Mouse (Mus musculus) CD8-positive naive resting alpha-beta T cell, adult 2 months (primary cell): ENCODE measurements at regions not wholly inside any gene's neighbourhood (a gene's known extent, or its start where the extent isn't known, plus 50 kb on each side); places are given as distances from the start of the nearest gene placed in this dataset.
A peak's percentile ranks its signal among the peaks of the same experiment; 100 is the strongest.

Source experiments
- DNase-seq, 2 experiments: peaks; one replicate each; pipeline ENCODE4 v3.0.0; 2022; ENCODE audit warnings: low read depth in 2 of 2, low spot score in 2 of 2

DNA sequence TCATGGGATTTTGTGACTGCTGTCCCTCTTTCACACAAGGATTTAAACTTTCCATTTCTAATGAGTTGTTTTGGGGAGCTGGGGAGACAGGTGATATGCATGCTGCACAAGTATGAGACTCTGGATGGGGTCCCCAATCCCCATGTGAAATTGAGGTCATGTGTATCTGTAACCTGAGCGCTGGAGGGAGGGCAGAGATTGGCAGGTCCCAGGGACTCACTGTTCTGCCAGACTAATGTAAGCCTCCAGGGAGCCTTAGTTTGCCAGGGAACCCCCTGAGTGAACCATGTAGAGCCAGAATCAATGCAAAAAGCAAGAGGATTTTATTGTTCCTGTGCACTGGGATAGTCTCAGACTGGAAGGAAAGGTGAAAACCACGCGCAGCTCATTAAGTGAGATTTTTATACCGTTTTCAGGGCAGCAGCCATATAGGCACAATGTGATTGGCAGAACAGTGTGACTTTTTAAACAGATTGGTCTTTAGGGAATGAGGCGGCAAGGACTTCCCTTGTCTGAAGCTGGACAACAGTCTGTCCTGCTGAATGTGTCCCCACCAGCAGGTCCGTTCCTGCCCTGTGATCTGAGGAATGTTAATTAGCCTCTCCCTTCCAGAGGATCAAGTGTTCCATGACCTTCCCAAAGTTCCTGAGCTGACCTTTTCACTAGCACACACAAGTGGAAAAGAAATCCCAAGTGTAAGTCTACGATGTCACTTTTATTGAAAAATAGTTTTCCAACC lies 59.9 kb upstream of the Oxgr1 start:
- no peak for DNase-seq

DNA sequence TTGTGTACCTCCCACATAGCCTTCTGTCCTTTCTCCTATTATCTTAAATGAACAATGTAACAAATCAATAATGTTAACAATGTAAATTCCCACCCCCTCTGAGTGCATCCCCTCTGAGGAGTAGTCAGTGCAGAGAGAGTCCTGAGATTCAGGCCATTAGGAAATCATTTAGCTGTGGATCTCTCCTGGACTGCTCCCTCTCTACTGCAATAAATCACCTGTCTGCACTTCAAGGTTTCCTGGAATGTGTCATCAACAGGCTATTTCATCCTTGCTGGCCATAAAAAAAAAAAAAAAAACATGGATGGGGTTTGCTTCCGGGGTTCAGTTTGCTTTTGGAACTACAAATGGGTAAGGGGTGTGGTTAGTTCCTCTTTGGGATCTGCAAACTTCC lies 60.5 kb upstream of the Oxgr1 start:
- no peak for DNase-seq

DNA sequence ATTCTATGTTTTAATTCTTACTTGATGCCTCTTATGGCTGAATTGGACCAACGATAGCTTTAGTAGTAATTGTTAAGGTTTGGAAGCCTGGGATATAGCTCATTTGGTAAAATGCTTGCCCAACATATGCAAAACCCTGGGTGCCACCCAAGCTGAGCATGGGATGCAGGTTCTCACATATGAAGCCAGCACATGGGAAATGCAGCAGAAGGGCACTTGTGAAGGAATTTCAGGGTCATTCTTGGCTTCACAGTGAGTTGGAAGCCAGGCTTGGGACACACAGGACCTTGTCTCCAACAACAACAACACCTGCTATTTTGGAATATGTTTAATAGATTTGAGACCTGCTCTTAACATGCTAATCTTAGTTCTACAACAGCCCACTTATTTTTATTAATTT lies 67.6 kb upstream of the Oxgr1 start:
- no peak for DNase-seq

- no peak for DNase-seq
Observed at GRCm38 (mm10) chr14:120113316-120113715, 71.1 kb upstream of the Oxgr1 start.

DNA sequence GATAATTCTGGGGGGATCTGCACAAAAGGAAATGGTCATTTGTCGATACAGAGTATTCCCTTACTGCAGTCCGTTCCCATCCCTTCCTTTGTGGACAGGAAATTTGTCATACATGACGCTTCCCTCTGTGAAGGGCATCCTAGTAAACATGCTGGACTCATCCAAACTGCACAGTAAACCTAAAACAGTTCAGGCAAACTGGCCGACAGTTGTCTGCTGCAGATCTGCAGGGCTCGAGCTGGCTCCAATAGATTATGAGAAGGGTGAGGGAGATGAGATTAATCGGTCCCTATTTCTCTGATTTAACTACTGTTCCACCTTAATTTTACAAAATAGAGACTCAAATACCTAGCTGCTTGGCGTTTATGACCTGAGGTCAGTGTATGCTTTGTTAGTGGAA lies 76.3 kb upstream of the Oxgr1 start:
- no peak for DNase-seq

DNA sequence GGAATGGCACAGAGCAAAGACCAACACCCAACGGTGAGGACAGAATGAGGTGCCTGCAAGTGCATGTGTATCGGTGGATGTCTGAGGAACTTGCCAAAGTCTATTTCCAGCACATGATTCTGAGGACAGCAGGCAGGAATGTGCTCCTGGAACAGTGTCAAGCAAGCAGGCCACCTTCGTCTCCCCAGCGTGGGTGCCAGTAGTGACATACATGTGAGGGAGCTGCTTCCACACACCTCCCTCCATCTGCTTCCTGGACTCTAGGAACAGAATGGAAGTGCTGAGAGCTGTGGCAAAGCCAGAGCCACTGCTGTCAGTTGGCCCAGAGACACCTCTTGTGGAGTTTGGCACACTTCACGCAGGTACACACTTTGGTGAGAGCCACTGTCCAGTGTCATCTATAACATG lies 76.9 kb upstream of the Oxgr1 start:
- no peak for DNase-seq

GRCm38 (mm10) chr14:120119506-120119905 lies 77.3 kb upstream of the Oxgr1 start:
- no peak for DNase-seq

DNA sequence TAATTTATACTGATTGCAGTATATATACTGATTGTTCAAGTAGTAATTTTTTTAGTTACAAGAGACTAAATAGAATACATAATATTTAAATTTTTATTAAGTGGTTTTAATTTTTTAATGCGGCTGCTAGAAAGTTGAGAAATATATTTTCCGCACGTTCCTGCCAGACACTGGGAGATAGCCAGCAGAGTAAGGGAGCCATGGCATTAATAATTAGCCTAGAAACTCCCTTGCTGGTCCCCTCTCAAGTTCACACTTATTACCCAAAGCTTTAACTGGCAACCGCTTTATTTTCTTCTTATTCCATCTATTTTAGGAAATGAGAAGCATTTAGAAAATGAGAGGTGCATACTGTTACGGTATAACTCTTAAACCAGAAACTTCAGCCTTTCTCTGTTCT lies 78.0 kb upstream of the Oxgr1 start:
- no peak for DNase-seq

- no peak for DNase-seq
Observed at GRCm38 (mm10) chr14:120125315-120125714, 83.1 kb upstream of the Oxgr1 start.

DNA sequence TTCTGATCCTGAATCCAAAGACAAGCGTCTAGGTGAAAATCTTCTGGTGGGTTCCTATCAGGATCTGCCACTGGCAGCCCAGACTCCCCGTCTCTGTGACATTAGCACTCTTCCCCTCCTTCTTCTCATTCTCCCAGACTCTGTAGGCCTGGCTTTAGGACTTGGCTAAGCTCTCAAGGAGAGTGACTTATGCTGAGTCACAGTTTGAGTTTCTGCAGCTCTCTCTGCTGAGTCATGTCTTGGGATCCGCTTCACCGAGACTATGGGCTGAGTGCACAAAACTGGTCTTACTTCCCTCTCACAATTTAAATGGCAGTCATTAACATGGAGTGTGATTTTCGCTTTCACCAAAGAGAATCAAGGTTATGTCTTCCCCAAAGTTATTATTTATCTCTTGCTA lies 85.2 kb upstream of the Oxgr1 start:
- DNase-seq, result no peak

GRCm38 (mm10) chr14:120134346-120135008 lies 92.2 kb upstream of the Oxgr1 start:
- DNase-seq, result no peak

DNA sequence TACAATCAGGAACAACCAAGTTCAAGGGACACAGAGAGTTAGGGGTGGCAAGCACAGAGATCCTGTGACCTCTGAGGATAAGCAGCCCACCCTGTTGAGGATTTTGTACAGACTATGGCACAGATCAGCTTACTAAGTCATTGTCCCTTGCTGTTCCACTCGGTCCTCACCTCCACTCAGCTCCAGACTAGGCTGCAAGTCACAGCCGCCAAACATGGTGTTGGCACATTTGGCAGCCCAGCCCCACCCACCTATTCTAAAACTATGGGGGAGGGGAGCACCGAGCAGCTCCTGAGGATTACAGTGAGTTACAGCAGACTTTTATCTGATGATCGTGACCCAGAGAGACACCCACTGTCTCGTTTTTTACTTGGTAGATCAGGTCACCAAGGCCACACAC lies 93.0 kb upstream of the Oxgr1 start:
- no peak for DNase-seq

DNA sequence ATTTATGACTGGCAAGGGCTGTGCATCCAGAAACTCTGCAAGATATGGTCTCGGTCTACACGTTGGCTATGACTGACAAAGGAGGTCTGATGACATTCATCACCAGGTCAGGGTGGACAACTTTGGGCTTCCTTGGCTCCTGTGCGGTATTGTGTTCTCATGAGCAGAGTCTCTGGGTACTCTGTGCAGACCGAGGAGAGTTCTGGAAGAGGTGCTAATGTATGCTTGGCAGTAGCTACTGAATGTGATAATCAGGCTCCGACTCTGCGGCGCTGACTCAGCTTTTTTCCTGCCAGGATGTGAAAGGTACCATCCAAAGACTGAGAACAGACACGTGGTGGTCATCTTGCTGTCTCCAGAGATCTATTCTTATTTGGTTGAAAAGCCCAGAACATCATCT lies 94.5 kb upstream of the Oxgr1 start:
- DNase-seq, result no peak

DNA sequence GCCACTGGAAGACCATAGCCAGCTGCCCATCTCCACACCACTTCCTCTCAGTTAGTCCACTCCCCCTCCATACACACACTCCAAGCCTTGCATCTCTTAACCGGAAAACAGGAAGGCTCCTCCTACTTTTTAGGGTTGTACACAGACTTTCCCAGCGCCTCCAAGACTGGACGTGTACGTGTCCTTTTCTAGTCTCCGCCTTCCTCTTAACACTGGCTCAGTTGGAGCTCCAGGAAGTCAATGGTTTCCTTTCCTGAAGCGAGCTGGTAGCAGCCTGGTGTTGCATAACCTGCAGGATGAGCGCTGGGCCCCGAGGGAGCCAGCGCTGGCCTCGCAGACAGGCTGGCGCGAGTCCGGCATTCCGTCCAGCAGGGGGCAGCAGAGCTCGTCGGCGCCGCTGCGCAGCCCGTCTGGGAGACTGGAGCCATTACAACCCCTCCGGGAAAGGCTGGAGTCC lies 95.5 kb upstream of the Oxgr1 start:
- peak; percentile 58 to 62 for DNase-seq

DNA sequence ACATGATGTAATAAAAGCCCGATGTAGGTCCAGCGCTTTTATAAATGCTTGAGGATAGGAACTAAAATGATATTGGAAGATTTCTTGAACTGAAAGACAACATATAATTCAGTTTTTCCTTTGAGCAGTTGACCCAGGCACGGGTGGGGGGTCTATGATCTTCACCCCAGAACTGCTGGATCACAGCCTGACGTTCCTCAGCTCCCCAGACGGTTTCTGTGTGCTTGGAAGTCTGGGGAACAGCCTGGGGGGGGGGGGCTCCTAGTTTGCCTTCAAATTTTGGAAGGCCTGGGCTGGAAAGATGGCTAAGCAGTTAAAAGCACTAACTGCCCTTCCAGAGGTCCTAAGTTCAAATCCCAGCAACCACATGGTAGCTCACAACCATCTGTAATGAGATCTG lies 96.3 kb upstream of the Oxgr1 start:
- no peak for DNase-seq

- no peak for DNase-seq
Observed at GRCm38 (mm10) chr14:120139256-120139655, 97.0 kb upstream of the Oxgr1 start.

DNA sequence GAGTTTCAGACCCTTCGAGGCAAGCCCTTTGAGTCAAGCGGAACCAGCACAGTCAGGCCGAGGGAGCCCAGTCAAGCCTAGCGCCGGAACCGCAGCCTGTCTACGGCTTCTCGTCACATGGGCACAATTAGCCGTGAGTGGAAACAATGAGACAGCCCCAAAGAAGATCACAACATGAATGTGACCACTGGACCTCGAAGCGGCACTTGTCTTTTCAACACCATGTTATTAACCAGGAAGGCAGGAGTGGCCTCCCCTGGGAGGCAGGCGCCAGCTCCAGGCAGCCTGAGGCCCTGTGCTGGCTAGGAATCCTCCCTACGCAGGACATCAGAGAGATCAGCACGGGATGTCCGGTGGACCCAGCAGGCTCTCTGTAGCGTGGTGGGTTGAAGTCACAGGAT lies 97.4 kb upstream of the Oxgr1 start:
- DNase-seq, result no peak

- no peak for DNase-seq
Observed at GRCm38 (mm10) chr14:120140211-120140610, 98.0 kb upstream of the Oxgr1 start.

DNA sequence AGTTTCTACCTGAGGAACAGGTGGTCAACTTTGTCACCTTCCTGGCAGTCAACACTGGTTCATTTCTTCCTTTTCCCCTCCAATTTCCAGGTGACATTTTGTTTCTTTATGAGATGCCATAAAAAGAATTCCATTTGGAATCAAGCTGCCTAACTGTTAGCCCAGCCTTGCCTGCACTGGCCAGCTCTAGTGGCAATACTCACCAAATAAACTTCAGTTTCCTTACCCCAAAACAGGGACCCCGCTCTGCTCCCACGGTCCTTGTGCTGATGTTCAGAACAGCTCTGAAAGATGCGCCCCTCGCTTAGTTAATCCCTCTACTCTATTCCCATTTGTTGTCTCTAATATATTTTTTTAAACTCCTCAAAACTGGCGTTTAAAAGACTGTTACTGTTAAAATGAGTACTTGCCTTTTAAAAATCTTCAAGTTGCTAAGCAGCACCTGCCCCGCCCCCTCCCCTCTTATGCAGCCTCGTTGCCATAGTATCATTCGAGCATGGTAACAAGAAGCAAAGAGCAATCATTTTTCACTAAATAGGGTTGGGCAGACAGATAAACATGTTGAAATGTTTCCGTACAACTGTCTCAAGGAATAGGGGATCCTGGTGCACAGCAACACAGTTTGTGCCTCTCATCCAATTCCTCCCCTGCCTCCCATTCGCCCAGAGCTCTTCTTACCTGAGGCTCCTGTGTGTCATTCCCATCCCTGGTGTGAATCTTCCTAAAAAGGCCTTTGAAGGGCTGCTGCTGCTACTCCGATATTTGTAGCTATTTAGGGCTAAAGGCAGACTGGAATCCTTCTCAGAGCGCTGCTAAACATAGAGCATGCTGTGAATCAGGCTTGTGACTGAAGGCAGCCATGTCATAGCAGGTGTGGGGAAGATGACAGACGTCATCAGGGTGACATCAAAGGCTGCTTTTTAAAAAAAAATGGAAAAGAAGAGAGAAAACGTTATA lies 98.8 kb upstream of the Oxgr1 start:
- DNase-seq, result no peak

GRCm38 (mm10) chr14:120142281-120142680 lies 100.0 kb upstream of the Oxgr1 start:
- DNase-seq, result no peak

DNA sequence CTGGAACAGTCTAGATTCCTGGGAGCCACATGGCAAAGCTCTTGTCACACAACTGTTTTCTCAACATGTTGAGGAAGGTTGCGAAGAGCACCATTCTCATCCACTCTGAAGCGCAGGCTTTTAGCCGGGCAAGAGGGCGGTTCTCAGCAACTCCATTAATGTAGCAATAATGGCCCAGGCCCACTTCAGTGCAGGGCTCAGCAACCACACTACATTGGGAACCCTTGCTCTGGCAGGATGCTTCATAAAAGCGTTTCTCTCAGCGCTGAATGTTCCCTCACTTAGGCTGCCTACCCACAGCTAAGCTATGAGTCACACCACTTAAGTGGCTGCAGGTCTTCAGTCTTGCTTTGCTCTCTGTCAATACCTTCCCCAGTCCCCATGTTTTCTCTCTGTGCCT lies 102.2 kb upstream of the Oxgr1 start:
- no peak for DNase-seq

DNA sequence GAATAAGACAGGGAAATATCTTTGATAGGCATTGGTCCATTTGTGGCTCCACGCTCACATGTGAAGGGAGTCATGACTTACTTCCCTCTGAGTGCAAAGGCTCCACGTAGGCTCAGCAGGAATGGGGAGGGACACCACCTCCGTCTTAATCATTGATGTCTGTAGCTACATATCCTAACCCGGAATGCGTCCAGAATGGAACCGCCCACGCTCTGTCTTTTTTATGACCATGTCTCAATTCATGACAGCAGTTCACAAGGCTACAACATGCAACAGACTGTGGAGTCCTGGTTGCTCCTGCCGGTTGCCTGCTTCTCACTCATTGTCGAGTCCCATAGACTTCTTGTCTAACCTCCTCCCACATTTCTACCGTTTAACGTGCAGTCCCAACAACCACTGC lies 104.1 kb upstream of the Oxgr1 start:
- DNase-seq, result no peak
